Mouse (Mus musculus) lung, adult 2 months (tissue): ENCODE measurements around the gene 2010003K11Rik. TPM values are rescaled to one million over a fixed set of nuclear protein-coding genes. Genes with fewer than 3 reads are reported as not detected.

ENCODE experiments used
- DNase-seq: peaks from one replicate; pipeline ENCODE4 v3.0.0; 2022
- H3K4me1 ChIP-seq: fragments of 200-500 bp; 2 replicates; pipeline ENCODE4 v1.6.1; 2011; ENCODE audit warnings: low read length; ENCODE audit not compliant: control insufficient read depth, insufficient read depth
- H3K4me3 ChIP-seq: fragments of 200-500 bp; replicated peaks from 2 replicates; pipeline ENCODE3; 2011; ENCODE audit warnings: low read depth, mild to moderate bottlenecking, control low read depth, low read length; ENCODE audit errors: extremely low read depth
- CTCF ChIP-seq: fragments of 200-500 bp; IDR thresholded peaks from 2 replicates; pipeline ENCODE4 v1.5.1; 2011; ENCODE audit warnings: mild to moderate bottlenecking, low read length, control low read depth; ENCODE audit not compliant: insufficient read depth
- POLR2A ChIP-seq: fragments of 200-500 bp; IDR thresholded peaks from 2 replicates; pipeline ENCODE4 v1.6.1; 2011; ENCODE audit warnings: low read depth, mild to moderate bottlenecking, control low read depth, low read length, borderline replicate concordance; ENCODE audit errors: extremely low read depth
- WGBS: fragments of 180-500 bp; shearing (Covaris S2); methylation state at CpG from one replicate; pipeline ENCODE4 v1.1.7; 2018; 5-methylcytosine and 5-hydroxymethylcytosine counted together
- polyA plus RNA-seq: library from polyadenylated mRNA; depleted of rRNA; stranded (reverse); fragments of >200 nt; gene quantifications from 2 replicates; pipeline ENCODE4 v1.2.3, GENCODE M21; 2012; rRNA removed

The 2010003K11Rik gene
- polyA plus RNA-seq, 1 experiment = 0.82 TPM

GRCm38 (mm10) chr19:4449230-4449629 is 49.2 kb downstream of the 2010003K11Rik start:
- Histone ChIP-seq H3K4me1 (no peaks in the 10 kb centered on the region), H3K4me3 (no peak overlapping the region)
- no peak for DNase-seq
- TF ChIP-seq POLR2A (no peak), CTCF (no peak)
- WGBS = 91% methylated on average over 9 of the region's 9 CpGs

GRCm38 (mm10) chr19:4447445-4447844 is 50.9 kb downstream of the 2010003K11Rik start:
- 89% methylated on average over 9 of the region's 9 CpGs for WGBS
- Histone ChIP-seq H3K4me1 (no peaks in the 10 kb centered on the region), H3K4me3 (no peak overlapping the region)
- DNase-seq = no peak
- TF ChIP-seq POLR2A (no peak), CTCF (no peak)

Other genes with a start within 250 kb of the 2010003K11Rik start
- 82.3 and 98.0 TPM in 2 replicates for gene Ssh3, start 229.4 kb downstream of the 2010003K11Rik start, polyA plus RNA-seq
- 7.3 and 8.4 TPM in 2 replicates for gene Ankrd13d, start 215.4 kb downstream of the 2010003K11Rik start, polyA plus RNA-seq
- gene Grk2, start 192.4 kb downstream of the 2010003K11Rik start, polyA plus RNA-seq = 110 and 120 TPM in 2 replicates
- 71.0 and 80.8 TPM in 2 replicates for gene Kdm2a, start 100.3 kb downstream of the 2010003K11Rik start, polyA plus RNA-seq
- 11.4 and 17.5 TPM in 2 replicates for gene Rhod, start 59.2 kb downstream of the 2010003K11Rik start, polyA plus RNA-seq
- gene Syt12, start 21.1 kb downstream of the 2010003K11Rik start, polyA plus RNA-seq = 0.82 and 2.3 TPM in 2 replicates
- gene Pcx, start 11.9 kb upstream of the 2010003K11Rik start, polyA plus RNA-seq = 52.7 and 62.6 TPM in 2 replicates
- 24.6 and 28.8 TPM in 2 replicates for gene Lrfn4, start 117.1 kb upstream of the 2010003K11Rik start, polyA plus RNA-seq
- gene Rce1, start 127.1 kb upstream of the 2010003K11Rik start, polyA plus RNA-seq = 86.2 and 98.0 TPM in 2 replicates
- gene Gm960, start 200.1 kb upstream of the 2010003K11Rik start, polyA plus RNA-seq = 0.20 and 0.65 TPM in 2 replicates
- 1.3 and 4.4 TPM in 2 replicates for gene Sptbn2, start 212.6 kb upstream of the 2010003K11Rik start, polyA plus RNA-seq